Mouse (Mus musculus): ENCODE results near the gene Msh5. TPM values are rescaled to one million over a fixed set of nuclear protein-coding genes. Genes with fewer than 3 reads are reported as not detected.
"Not testable (repeated sequence)": the region's sequence is repeated elsewhere in the genome, so short reads cannot be mapped to it uniquely, and the experiment has no call there.

Msh5 gene
- polyA plus RNA-seq, 1 experiment from 2014 or later = 3.5 TPM

GRCm38 (mm10) chr17:35044904-35045806 is 1.4 kb downstream of the Msh5 start:
- Histone ChIP-seq H3K9me3 (replicated peaks; ENCODE audit: control insufficient read depth, low read length) (no peaks in the 10 kb centered on the region), H3K4me2 (ENCODE audit: low read depth, low read length) (peak overlapping the region; percentile 99), H3K36me3 (ENCODE audit: control insufficient read depth, insufficient read depth) (no peaks in the 10 kb centered on the region), H3K9ac (ENCODE audit: low read length) (peak overlapping the region; percentile 96), H3K27ac (ENCODE audit: low read length) (peak overlapping the region; percentile 94), H3K4me1 (ENCODE audit: control insufficient read depth, insufficient read depth, low read length) (peaks cover 39% of the 10 kb centered on the region), H3K27me3 (ENCODE audit: control insufficient read depth, insufficient read depth, low read length) (no peaks in the 10 kb centered on the region), H3K4me3 (ENCODE audit: low read length) (peak overlapping the region; percentile 72)
- ATAC-seq (replicated peaks; ENCODE audit: extremely low read depth, insufficient read depth, low FRiP score) = no peak
- WGBS = 56% methylated on average over 7 of the region's 7 CpGs

- H3K9me3 ChIP-seq (replicated peaks; ENCODE audit: control insufficient read depth, low read length) = no peaks in the 10 kb centered on the region
- H3K4me3 ChIP-seq (ENCODE audit: low read length) = no peak overlapping the region
- no peaks in the 10 kb centered on the region for H3K27me3 ChIP-seq (ENCODE audit: control insufficient read depth, insufficient read depth, low read length)
- 64% methylated on average over 4 of the region's 4 CpGs for WGBS
- H3K27ac ChIP-seq (ENCODE audit: low read length) = peak overlapping the region; percentile 94
- H3K4me1 ChIP-seq (ENCODE audit: control insufficient read depth, insufficient read depth, low read length) = peaks cover 31% of the 10 kb centered on the region
- no peak overlapping the region for H3K9ac ChIP-seq (ENCODE audit: low read length)
- no peak for ATAC-seq (replicated peaks; ENCODE audit: extremely low read depth, insufficient read depth, low FRiP score)
- H3K36me3 ChIP-seq (ENCODE audit: control insufficient read depth, insufficient read depth) = no peaks in the 10 kb centered on the region
- no peak overlapping the region for H3K4me2 ChIP-seq (ENCODE audit: low read depth, low read length)
Observed at GRCm38 (mm10) chr17:35043794-35044193, 2.8 kb downstream of the Msh5 start.

- H3K27me3 ChIP-seq (ENCODE audit: control insufficient read depth, insufficient read depth, low read length) = no peaks in the 10 kb centered on the region
- peaks cover 2% of the 10 kb centered on the region; the same call in 1 of the 2 replicates for H3K4me1 ChIP-seq (ENCODE audit: control insufficient read depth, insufficient read depth, low read length)
- no peak overlapping the region for H3K4me2 ChIP-seq (ENCODE audit: low read depth, low read length)
- H3K4me3 ChIP-seq (ENCODE audit: low read length) = no peak overlapping the region
- no peak overlapping the region for H3K27ac ChIP-seq (ENCODE audit: low read length)
- no peak overlapping the region for H3K9ac ChIP-seq (ENCODE audit: low read length)
- H3K36me3 ChIP-seq (ENCODE audit: control insufficient read depth, insufficient read depth) = no peaks in the 10 kb centered on the region
- no peak for ATAC-seq (replicated peaks; ENCODE audit: extremely low read depth, insufficient read depth, low FRiP score)
- 80% methylated on average over 11 of the region's 11 CpGs for WGBS
- H3K9me3 ChIP-seq (replicated peaks; ENCODE audit: control insufficient read depth, low read length) = no peaks in the 10 kb centered on the region
Observed at GRCm38 (mm10) chr17:35039121-35039873, 7.2 kb downstream of the Msh5 start.

GRCm38 (mm10) chr17:35034896-35035295 is 11.6 kb downstream of the Msh5 start:
- H3K4me2 ChIP-seq (ENCODE audit: low read depth, low read length) = no peak overlapping the region
- H3K9ac ChIP-seq (ENCODE audit: low read length) = no peak overlapping the region
- H3K36me3 ChIP-seq (ENCODE audit: control insufficient read depth, insufficient read depth) = no peaks in the 10 kb centered on the region
- H3K4me1 ChIP-seq (ENCODE audit: control insufficient read depth, insufficient read depth, low read length) = no peaks in the 10 kb centered on the region
- H3K9me3 ChIP-seq (replicated peaks; ENCODE audit: control insufficient read depth, low read length) = no peaks in the 10 kb centered on the region
- no peak overlapping the region for H3K27ac ChIP-seq (ENCODE audit: low read length)
- no peak for ATAC-seq (replicated peaks; ENCODE audit: extremely low read depth, insufficient read depth, low FRiP score)
- H3K27me3 ChIP-seq (ENCODE audit: control insufficient read depth, insufficient read depth, low read length) = no peaks in the 10 kb centered on the region
- H3K4me3 ChIP-seq (ENCODE audit: low read length) = no peak overlapping the region
- WGBS = 72% methylated on average over 6 of the region's 6 CpGs

GRCm38 (mm10) chr17:35033703-35034102 is 12.8 kb downstream of the Msh5 start:
- not testable (repeated sequence) for H3K27me3 ChIP-seq (ENCODE audit: control insufficient read depth, insufficient read depth, low read length); H3K4me3 ChIP-seq (ENCODE audit: low read length); H3K4me1 ChIP-seq (ENCODE audit: control insufficient read depth, insufficient read depth, low read length); ATAC-seq (replicated peaks; ENCODE audit: extremely low read depth, insufficient read depth, low FRiP score); H3K9ac ChIP-seq (ENCODE audit: low read length); H3K9me3 ChIP-seq (replicated peaks; ENCODE audit: control insufficient read depth, low read length); H3K27ac ChIP-seq (ENCODE audit: low read length); H3K4me2 ChIP-seq (ENCODE audit: low read depth, low read length); H3K36me3 ChIP-seq (ENCODE audit: control insufficient read depth, insufficient read depth)
- WGBS = 74% methylated on average over 1 of the region's 1 CpGs

GRCm38 (mm10) chr17:35032323-35032870 is 14.1 kb downstream of the Msh5 start:
- Histone ChIP-seq H3K27ac (ENCODE audit: low read length) (no peak overlapping the region), H3K4me2 (ENCODE audit: low read depth, low read length) (no peak overlapping the region), H3K36me3 (ENCODE audit: control insufficient read depth, insufficient read depth) (no peaks in the 10 kb centered on the region), H3K9ac (ENCODE audit: low read length) (no peak overlapping the region), H3K4me3 (ENCODE audit: low read length) (no peak overlapping the region), H3K9me3 (replicated peaks; ENCODE audit: control insufficient read depth, low read length) (no peaks in the 10 kb centered on the region), H3K4me1 (ENCODE audit: control insufficient read depth, insufficient read depth, low read length) (peaks cover 3% of the 10 kb centered on the region; the same call in 1 of the 2 replicates), H3K27me3 (ENCODE audit: control insufficient read depth, insufficient read depth, low read length) (no peaks in the 10 kb centered on the region)
- WGBS = 65% methylated on average over 8 of the region's 8 CpGs
- ATAC-seq (replicated peaks; ENCODE audit: extremely low read depth, insufficient read depth, low FRiP score) = no peak

GRCm38 (mm10) chr17:35031880-35032279 is 14.7 kb downstream of the Msh5 start:
- no peaks in the 10 kb centered on the region for H3K27me3 ChIP-seq (ENCODE audit: control insufficient read depth, insufficient read depth, low read length)
- ATAC-seq (replicated peaks; ENCODE audit: extremely low read depth, insufficient read depth, low FRiP score) = no peak
- H3K4me3 ChIP-seq (ENCODE audit: low read length) = no peak overlapping the region
- no peak overlapping the region for H3K4me2 ChIP-seq (ENCODE audit: low read depth, low read length)
- H3K9ac ChIP-seq (ENCODE audit: low read length) = no peak overlapping the region
- no peak overlapping the region for H3K27ac ChIP-seq (ENCODE audit: low read length)
- H3K4me1 ChIP-seq (ENCODE audit: control insufficient read depth, insufficient read depth, low read length) = peaks cover 6% of the 10 kb centered on the region; the same call in 1 of the 2 replicates
- no peaks in the 10 kb centered on the region for H3K36me3 ChIP-seq (ENCODE audit: control insufficient read depth, insufficient read depth)
- no peaks in the 10 kb centered on the region for H3K9me3 ChIP-seq (replicated peaks; ENCODE audit: control insufficient read depth, low read length)
- 74% methylated on average over 7 of the region's 7 CpGs for WGBS

- H3K4me2 ChIP-seq (ENCODE audit: low read depth, low read length) = no peak overlapping the region
- H3K4me1 ChIP-seq (ENCODE audit: control insufficient read depth, insufficient read depth, low read length) = peaks cover 6% of the 10 kb centered on the region; the same call in 1 of the 2 replicates
- H3K9ac ChIP-seq (ENCODE audit: low read length) = no peak overlapping the region
- no peaks in the 10 kb centered on the region for H3K9me3 ChIP-seq (replicated peaks; ENCODE audit: control insufficient read depth, low read length)
- H3K36me3 ChIP-seq (ENCODE audit: control insufficient read depth, insufficient read depth) = no peaks in the 10 kb centered on the region
- 88% methylated on average over 11 of the region's 11 CpGs for WGBS
- no peaks in the 10 kb centered on the region for H3K27me3 ChIP-seq (ENCODE audit: control insufficient read depth, insufficient read depth, low read length)
- no peak for ATAC-seq (replicated peaks; ENCODE audit: extremely low read depth, insufficient read depth, low FRiP score)
- H3K4me3 ChIP-seq (ENCODE audit: low read length) = no peak overlapping the region
- no peak overlapping the region for H3K27ac ChIP-seq (ENCODE audit: low read length)
Observed at GRCm38 (mm10) chr17:35031272-35031671, 15.3 kb downstream of the Msh5 start.
